Mouse (Mus musculus): ENCODE results near the gene Cldn7.

DNA sequence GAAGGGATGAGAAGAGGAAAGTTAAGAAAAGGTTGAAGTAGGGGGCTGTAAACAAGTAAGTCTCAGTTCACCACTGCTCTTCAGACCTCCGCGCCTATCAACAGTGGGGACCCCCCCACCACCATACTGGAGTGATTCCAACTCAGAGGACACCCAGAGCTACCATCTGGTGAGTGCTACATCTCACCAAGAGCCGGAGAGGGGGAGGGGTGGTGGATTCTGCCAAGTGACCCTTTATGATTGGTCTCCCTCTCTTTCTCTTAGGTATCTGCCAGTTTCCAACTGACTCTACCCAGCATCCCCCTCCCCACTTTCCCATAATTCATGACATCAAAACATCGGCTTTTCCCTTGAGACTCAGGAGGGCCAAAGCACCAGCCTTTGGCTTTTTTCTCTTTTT is 23.6 kb upstream of the Cldn7 start:
- no peak for TF ChIP-seq CTCF (IDR thresholded peaks at IDR 0.05; ENCODE audit: extremely low read depth, insufficient read depth, low read length)
- no peak for TF ChIP-seq POLR2A (IDR thresholded peaks at IDR 0.05; ENCODE audit: extremely low read depth, insufficient read depth, low read length)
